Comparison of ENCODE assay signal across 8 mouse cellular contexts in the genomic region with DNA sequence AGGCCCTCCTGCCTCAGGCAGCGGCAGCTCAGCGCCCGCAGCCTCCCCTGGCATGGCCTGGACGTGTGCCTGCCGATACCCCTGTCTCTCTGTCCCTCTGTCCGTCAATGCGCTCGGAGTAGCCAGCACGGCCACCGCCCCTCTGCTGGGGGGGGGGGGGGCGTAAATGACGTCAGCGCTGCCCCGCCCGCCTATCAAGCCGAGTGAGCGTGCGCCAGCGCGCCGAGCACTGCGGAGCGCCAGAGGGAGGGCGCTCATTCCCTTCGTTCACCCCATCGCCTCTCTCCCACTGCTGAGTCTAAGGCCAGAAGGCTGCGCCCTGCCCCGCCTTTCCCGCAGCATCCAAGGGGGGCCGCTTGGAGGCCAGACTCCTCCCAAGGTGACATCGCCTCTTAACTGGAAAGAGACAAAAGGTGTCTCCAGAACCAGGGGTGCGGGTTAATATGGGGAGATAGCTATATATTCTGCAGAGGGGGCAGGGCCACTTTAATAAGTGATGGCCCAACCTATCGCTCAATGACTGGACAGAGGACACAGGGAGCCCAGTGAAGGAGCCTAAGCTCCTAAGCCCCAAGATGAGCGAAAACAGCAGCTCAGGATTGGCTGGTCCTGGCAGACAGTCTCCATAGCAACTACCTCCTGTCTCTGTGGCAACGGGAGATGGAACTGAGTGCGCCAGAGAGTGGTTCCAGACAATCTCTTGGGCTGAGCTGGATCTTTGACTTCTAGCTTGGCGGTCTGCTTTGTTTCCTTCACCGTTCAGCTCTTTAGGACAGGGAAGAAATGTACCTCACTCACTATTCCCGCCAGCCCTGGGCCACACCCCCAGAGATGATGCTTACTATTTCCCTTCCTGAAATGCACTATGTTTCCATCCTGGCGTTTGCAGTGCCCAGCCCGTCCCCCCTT. TPM values are rescaled to one million over a fixed set of nuclear protein-coding genes. Genes with fewer than 3 reads are reported as not detected.
DNase-seq lines count a peak whose midpoint lies in the region; ATAC-seq lines count a peak whose summit lies in the region.

A gene (minus strand): TSS at position 563 of the 909 bp plus-strand sequence.

- peak within 1 kb of the TSS; percentile 76 for H3K4me2 ChIP-seq in lung, embryonic 15.5 days
- H3K4me2 ChIP-seq in midbrain, embryonic 16.5 days (ENCODE audit: low read length) = peak within 1 kb of the TSS; percentile 91

- no peaks in the 10 kb centered on the region; the same call in 1 of the 2 replicates for H3K36me3 ChIP-seq in lung, embryonic 15.5 days
- H3K36me3 ChIP-seq in hindbrain, embryonic 10.5 days = peaks cover 16% of the 10 kb centered on the region
- H3K36me3 ChIP-seq in midbrain, embryonic 16.5 days (ENCODE audit: control insufficient read depth, insufficient read depth, low read length) = peaks cover 10% of the 10 kb centered on the region

- peak within 1 kb of the TSS; percentile 24; the same call in 1 of the 2 replicates for H3K9ac ChIP-seq in lung, embryonic 15.5 days
- peak within 1 kb of the TSS; percentile 91 for H3K9ac ChIP-seq in midbrain, embryonic 16.5 days (ENCODE audit: low read depth, low read length)

- intact Hi-C loops in left cerebral cortex, postnatal 14 days (cut with DNase I) = no loop called here

- H3K27me3 ChIP-seq in lung, embryonic 15.5 days = peaks cover 23% of the 10 kb centered on the region
- H3K27me3 ChIP-seq in hindbrain, embryonic 10.5 days (ENCODE audit: insufficient read depth, poor library complexity, severe bottlenecking) = peaks cover 40% of the 10 kb centered on the region
- H3K27me3 ChIP-seq in midbrain, embryonic 16.5 days (ENCODE audit: control insufficient read depth, insufficient read depth, low read depth, low read length) = no peaks in the 10 kb centered on the region

- H3K9me3 ChIP-seq in lung, embryonic 15.5 days = no peaks in the 10 kb centered on the region
- H3K9me3 ChIP-seq in hindbrain, embryonic 10.5 days = no peaks in the 10 kb centered on the region
- no peaks in the 10 kb centered on the region for H3K9me3 ChIP-seq in midbrain, embryonic 16.5 days (replicated peaks; ENCODE audit: control insufficient read depth, low read length, poor library complexity, severe bottlenecking)

- no peak for DNase-seq in lung, adult 18-20 months
- DNase-seq in embryo, embryonic 10.5 days (ENCODE audit: low spot score) = peak; percentile 82
- DNase-seq in hindbrain, embryonic 10.5 days (ENCODE audit: low spot score) = peak; percentile 73
- peak; percentile 85 to 89 for DNase-seq in left cerebral cortex, postnatal 14 days (ENCODE audit: low spot score in 2 of 2)
- no peak for DNase-seq in spleen, postnatal 10 days (ENCODE audit: low spot score in 2 of 2)

- peak; percentile 56; the same call in 1 of the 2 replicates for ATAC-seq in lung, embryonic 15.5 days (ENCODE audit: borderline replicate concordance, extremely low read depth, low FRiP score, low TSS enrichment)
- ATAC-seq in midbrain, embryonic 16.5 days = peak; percentile 95
- no peak for ATAC-seq in monocyte, adult 5-6 weeks (replicated peaks; ENCODE audit: insufficient number of reproducible peaks, low FRiP score, low TSS enrichment, poor library complexity, severe bottlenecking)

- 6% methylated on average over 30 of the region's 41 CpGs for WGBS in lung, embryonic 15.5 days
- 4% methylated on average over 41 of the region's 41 CpGs for WGBS in hindbrain, embryonic 10.5 days
- 2% methylated on average over 28 of the region's 41 CpGs for WGBS in midbrain, embryonic 16.5 days

- H3K4me3 ChIP-seq in lung, embryonic 15.5 days = peak within 1 kb of the TSS; percentile 39
- peak within 1 kb of the TSS; percentile 56 for H3K4me3 ChIP-seq in hindbrain, embryonic 10.5 days
- H3K4me3 ChIP-seq in midbrain, embryonic 16.5 days (ENCODE audit: low read depth, low read length) = peak within 1 kb of the TSS; percentile 54

- H3K27ac ChIP-seq in lung, embryonic 15.5 days = no peak within 1 kb of the TSS
- H3K27ac ChIP-seq in hindbrain, embryonic 10.5 days = peak within 1 kb of the TSS; percentile 86
- H3K27ac ChIP-seq in midbrain, embryonic 16.5 days (ENCODE audit: low read length) = peak within 1 kb of the TSS; percentile 97

- peaks cover 39% of the 10 kb centered on the region for H3K4me1 ChIP-seq in lung, embryonic 15.5 days
- H3K4me1 ChIP-seq in hindbrain, embryonic 10.5 days (replicated peaks) = peaks cover 57% of the 10 kb centered on the region
- H3K4me1 ChIP-seq in midbrain, embryonic 16.5 days (ENCODE audit: control insufficient read depth, insufficient read depth, low read length) = peaks cover 30% of the 10 kb centered on the region

RNA-seq across cellular contexts. Expression of the gene that starts here (rescaled TPM):
- polyA plus RNA-seq in lung, embryonic 15.5 days (2015; fragmentation: Nextera tagmentation; extraction: Ambion mirVana) = 2.1 and 2.4 TPM in 2 replicates
- polyA plus RNA-seq in hindbrain, embryonic 10.5 days (2016; fragmentation: Nextera tagmentation; extraction: Ambion mirVana) = 21.8 and 56.0 TPM in 2 replicates
- total RNA-seq in left cerebral cortex, postnatal 14 days (2021) = 10 to 100 TPM; 59.0 to 61.0 TPM
- polyA plus RNA-seq in midbrain, embryonic 16.5 days (2015; fragmentation: Nextera tagmentation; extraction: Ambion mirVana) = 85.0 and 89.0 TPM in 2 replicates
- 0.78 to 2.7 TPM (median 0.85 TPM) in 3 replicates for total RNA-seq in monocyte, adult 5-6 weeks (2017)

Comparison
In these comparisons a context has a peak if more than half of its experiments do, and no peak if none do; other contexts are left out.
1. RNA of the gene that starts here (total RNA-seq): 59.0 to 61.0 TPM in left cerebral cortex, postnatal 14 days; 0.78 to 2.7 TPM in monocyte, adult 5-6 weeks; every median in the first group is over 10 times any median in the second.
2. DNase-seq: peak in embryo, embryonic 10.5 days (single experiment), hindbrain, embryonic 10.5 days (single experiment) and left cerebral cortex, postnatal 14 days (2 of 2); none in lung, adult 18-20 months (0 of 2) and spleen, postnatal 10 days (0 of 2).
3. Peak in every context shown above with its lines, with median percentiles within 50 percentile points of each other: H3K4me3 ChIP-seq.